ENCODE assay signal across 14 mouse cellular contexts in genomic region chr6:100500060-100500459, GRCm38 (mm10).
"Had no signal": no experiment of that assay in that cellular context is flagged by ENCODE, and none has a peak within 500 bp of the region (broad histone marks: within the 10 kb centered on the region; RNA-seq: fewer than 3 reads in every experiment).

No protein-coding gene starts in this region.

- H3K27me3 ChIP-seq: liver, embryonic 13.5 days; lung, embryonic 15.5 days had no signal

- H3K4me2 ChIP-seq: limb, embryonic 12.5 days; liver, embryonic 13.5 days; lung, embryonic 15.5 days; midbrain, embryonic 11.5 days had no signal

- DNase-seq: liver; liver, embryonic 13.5 days; liver, postnatal 0 days; lung, postnatal 14 days; right cerebral cortex, postnatal 14 days; thymus, adult 18-20 months; thymus, postnatal 14 days had no signal

- ATAC-seq: intestine, embryonic 16.5 days; liver, postnatal 0 days had no signal

- H3K4me1 ChIP-seq: liver, embryonic 13.5 days had no signal

- H3K36me3 ChIP-seq: limb, embryonic 12.5 days; liver, embryonic 13.5 days; lung, embryonic 15.5 days had no signal

- H3K9ac ChIP-seq: limb, embryonic 12.5 days; liver, embryonic 13.5 days; liver, postnatal 0 days; lung, embryonic 15.5 days had no signal

- H3K27ac ChIP-seq: layer of hippocampus, adult 2 months; limb, embryonic 12.5 days; liver, embryonic 13.5 days; lung, embryonic 15.5 days; macrophage had no signal

- H3K4me3 ChIP-seq: layer of hippocampus, adult 2 months; limb, embryonic 12.5 days; liver, embryonic 13.5 days; lung, embryonic 15.5 days; megakaryocyte, embryonic 14.5 days had no signal

- H3K9me3 ChIP-seq: limb, embryonic 12.5 days; liver, embryonic 13.5 days; lung, embryonic 15.5 days; megakaryocyte, embryonic 14.5 days had no signal
